Mouse (Mus musculus) embryonic fibroblast, embryonic 13.5 days (primary cell): ENCODE results near the gene Fcgr1. TPM values are rescaled to one million over a fixed set of nuclear protein-coding genes. Genes with fewer than 3 reads are reported as not detected.
"Not testable (repeated sequence)": the region's sequence is repeated elsewhere in the genome, so short reads cannot be mapped to it uniquely, and the experiment has no call there.

Source experiments
- H3K27ac ChIP-seq: 2 replicates; pipeline ENCODE4 v1.5.1; 2012; ENCODE audit warnings: low read length, control low read depth, inconsistent platforms; ENCODE audit not compliant: insufficient read depth
- H3K4me1 ChIP-seq: 2 replicates; pipeline ENCODE4 v1.6.1; 2011; ENCODE audit warnings: low read length; ENCODE audit not compliant: control insufficient read depth, insufficient read depth
- H3K4me3 ChIP-seq: 2 replicates; pipeline ENCODE4 v1.5.1; 2011; ENCODE audit warnings: mild to moderate bottlenecking, control low read depth, low read length; ENCODE audit not compliant: insufficient read depth
- CTCF ChIP-seq: IDR thresholded peaks from 2 replicates; pipeline ENCODE4 v1.5.1; 2011; ENCODE audit warnings: mild to moderate bottlenecking, control low read depth, low read length, moderate library complexity, borderline replicate concordance; ENCODE audit not compliant: insufficient read depth
- POLR2A ChIP-seq: IDR thresholded peaks from 2 replicates; pipeline ENCODE4 v1.6.1; 2011; ENCODE audit warnings: low read depth, mild to moderate bottlenecking, control low read depth, low read length, moderate library complexity
- polyA plus RNA-seq: library from polyadenylated mRNA; stranded (reverse); fragments of >200 nt; gene quantifications from 2 replicates; pipeline ENCODE4 v1.2.4, GENCODE M21; 2011; ENCODE audit warnings: low read depth; ENCODE audit not compliant: missing spikeins, insufficient read length

Gene Fcgr1
- polyA plus RNA-seq, 1 experiment: 0.61 TPM

DNA sequence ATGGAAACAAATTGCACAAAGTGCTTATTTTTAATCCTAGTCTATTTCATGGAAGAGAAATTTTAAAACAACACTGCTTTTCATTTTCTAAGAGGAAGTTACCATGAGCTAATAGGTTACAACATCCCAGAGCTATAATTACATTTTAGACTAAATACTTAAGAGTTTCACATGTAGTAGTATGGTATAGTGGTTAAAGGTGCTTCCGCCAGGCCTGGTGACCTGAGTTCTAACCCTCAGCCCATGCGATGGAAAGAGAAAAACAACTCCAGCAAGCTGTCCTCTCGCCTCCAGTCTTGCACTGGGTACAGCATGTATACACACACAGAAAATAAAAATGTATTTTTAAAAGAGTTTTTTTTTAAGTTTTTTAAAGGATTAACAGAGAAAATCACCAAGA, 42.0 kb downstream of the Fcgr1 start:
- TF ChIP-seq POLR2A (no peak), CTCF (no peak)
- H3K4me3 ChIP-seq: no peak overlapping the region
- H3K4me1 ChIP-seq: no peaks in the 10 kb centered on the region; the same call in none of the 2 replicates
- H3K27ac ChIP-seq: no peak overlapping the region

DNA sequence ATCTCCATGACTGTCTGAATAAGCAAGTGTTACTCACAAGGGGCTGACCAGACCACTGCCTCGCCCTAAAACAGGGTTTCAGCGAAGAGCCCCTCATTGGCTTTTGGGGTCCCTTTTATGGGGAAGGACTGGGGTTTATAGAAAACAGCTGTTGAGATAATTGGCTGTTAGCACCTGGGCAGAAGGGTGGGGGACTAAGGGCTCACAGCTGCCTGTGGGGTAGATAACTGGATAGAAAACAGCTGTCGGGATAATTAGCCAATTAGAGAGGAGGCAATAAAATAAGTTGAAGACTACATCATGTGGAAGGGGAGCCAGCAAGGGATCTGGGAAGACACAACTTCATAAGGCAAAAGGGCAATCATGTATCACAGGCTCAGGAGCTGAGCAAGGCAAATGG, 42.9 kb downstream of the Fcgr1 start:
- Histone ChIP-seq H3K4me1 (no peaks in the 10 kb centered on the region; the same call in 1 of the 2 replicates), H3K4me3 (no peak overlapping the region), H3K27ac (no peak overlapping the region)
- no peak for TF ChIP-seq CTCF
- TF ChIP-seq POLR2A: no peak

DNA sequence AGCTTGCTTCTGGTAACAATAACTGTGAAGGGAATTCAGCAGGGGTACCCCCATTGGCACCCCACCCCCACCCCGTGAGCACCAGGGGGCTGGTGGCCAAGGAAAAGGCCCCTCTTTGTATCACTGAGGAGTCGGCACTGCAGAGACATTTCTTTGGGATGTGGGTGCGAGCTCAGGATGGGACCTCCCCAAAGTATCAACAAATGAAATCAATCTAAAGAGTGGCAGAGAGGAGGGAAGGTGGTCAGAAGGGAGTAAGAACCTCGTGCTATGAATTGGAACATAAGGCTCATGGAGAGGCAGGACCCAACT, 44.8 kb downstream of the Fcgr1 start:
- H3K4me3 ChIP-seq: peak overlapping the region; percentile 5; the same call in 1 of the 2 replicates
- peaks cover 4% of the 10 kb centered on the region; the same call in 1 of the 2 replicates for H3K4me1 ChIP-seq
- H3K27ac ChIP-seq: no peak overlapping the region
- no peak for TF ChIP-seq POLR2A
- no peak for TF ChIP-seq CTCF

DNA sequence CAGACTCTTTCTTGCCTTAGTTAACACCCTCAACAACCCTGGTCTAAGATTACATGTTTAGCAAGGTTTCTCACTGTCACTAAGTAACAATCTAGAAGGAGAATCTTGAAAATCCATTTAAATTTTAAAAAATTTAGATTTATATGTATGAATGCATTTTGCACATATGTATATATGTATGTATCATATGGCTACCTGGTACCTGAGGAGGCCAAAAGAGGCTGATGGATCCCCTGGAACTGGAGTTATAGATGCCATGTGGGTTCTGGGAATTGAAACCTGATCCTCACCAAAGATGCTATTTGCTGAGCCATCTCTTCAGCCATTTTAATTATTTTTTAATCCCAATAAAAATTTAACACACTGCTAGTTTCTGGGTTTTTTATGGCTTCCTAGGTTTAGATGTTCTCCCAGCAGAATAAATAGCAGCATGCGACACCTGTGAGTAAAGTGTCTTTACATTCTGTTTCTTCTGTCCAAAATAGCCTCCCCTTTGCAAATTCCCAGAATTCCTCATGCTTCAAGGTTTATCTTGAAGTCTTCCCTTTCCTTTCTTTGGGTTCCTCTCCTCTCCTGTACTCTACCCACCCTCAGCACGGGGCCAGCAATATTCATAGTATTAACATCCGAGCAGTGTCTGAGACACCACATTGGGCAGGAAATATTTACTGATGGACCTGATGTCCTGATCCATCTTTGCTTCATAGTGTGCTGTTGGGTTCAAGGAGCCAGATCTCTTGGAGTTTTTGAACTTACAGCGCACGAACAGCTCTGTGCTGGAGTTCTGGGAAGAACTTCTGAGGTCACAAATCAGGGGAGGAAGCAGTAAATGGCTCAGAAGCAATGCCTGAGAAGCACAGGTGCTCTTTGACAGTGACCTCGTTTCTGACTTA, 45.4 kb downstream of the Fcgr1 start:
- peak overlapping the region; percentile 5 for H3K4me3 ChIP-seq
- H3K27ac ChIP-seq: no peak overlapping the region
- peaks cover 4% of the 10 kb centered on the region; the same call in 1 of the 2 replicates for H3K4me1 ChIP-seq
- no peak for TF ChIP-seq CTCF
- 0 out of 2 replicates have a peak, but pooled peaks have one; percentile 53 for TF ChIP-seq POLR2A

DNA sequence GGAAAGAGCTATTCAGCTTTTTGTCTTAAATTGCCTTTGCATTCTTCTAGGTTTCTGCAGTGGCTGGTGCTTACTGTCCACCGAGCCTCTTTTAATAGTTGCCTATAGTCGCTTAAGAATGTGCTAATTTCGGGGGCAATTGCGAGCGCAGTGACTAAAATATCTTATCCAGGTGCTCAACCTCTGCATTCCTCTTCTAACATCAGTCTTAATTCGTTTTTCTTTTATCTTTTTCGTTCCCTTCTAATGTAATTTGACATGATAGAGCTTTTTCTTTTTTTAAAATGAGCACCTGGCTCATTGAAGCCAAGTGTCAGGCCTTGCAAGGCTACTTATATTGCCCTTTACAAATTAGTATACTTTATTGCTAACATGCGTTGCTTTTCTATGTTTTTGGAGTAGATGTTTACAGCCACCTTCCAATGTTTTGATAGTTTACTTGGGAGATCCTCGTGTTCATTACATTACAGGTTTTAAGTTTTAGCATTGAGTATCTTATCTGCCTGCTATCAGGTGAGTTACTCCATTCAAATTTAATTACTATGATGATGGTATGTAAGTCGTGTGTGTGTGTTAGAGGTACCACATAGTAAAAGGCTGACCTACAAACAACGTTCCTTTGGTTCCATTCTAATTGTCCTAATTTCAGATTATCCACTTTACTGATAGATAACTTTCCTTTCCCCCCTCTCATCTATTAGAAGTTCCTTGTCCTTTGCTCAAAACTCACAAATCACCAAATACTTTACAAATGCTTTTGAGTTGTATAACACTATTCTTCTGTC, 46.2 kb downstream of the Fcgr1 start:
- H3K4me1 ChIP-seq: peaks cover 4% of the 10 kb centered on the region; the same call in 1 of the 2 replicates
- TF ChIP-seq POLR2A (peak; percentile 57), CTCF (no peak)
- H3K27ac ChIP-seq: peak overlapping the region; percentile 48; the same call in 1 of the 2 replicates
- peak overlapping the region; percentile 67 for H3K4me3 ChIP-seq

DNA sequence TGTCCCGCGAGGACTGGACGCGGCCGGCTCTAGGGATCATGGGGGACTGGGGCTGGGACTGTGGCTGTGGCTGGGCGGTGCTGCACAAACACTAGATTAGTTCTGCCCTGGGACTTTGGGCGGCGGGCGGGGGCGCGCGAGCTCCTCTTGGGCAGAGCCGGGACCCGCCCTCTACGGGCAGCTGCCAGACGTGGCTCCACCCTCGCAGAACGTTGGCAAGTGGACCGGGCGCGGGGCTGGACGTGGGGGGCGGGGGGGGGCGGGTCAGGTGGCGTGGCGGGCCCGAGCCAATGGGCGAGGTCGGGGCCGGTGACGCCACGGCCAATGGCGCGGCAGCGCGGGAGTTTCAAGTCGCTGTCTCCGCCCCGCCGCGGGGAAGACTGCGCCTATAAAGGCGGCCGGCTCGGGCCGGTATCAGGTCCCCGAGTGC, 47.3 kb downstream of the Fcgr1 start, which contains the start of gene Hist2h3c1:
Gene Hist2h3c1, plus strand, starts transcription at position 259 of the 430 bp plus-strand sequence.
- peak within 1 kb of the TSS; percentile 67 for H3K4me3 ChIP-seq
- not testable (repeated sequence) for H3K4me1 ChIP-seq

DNA sequence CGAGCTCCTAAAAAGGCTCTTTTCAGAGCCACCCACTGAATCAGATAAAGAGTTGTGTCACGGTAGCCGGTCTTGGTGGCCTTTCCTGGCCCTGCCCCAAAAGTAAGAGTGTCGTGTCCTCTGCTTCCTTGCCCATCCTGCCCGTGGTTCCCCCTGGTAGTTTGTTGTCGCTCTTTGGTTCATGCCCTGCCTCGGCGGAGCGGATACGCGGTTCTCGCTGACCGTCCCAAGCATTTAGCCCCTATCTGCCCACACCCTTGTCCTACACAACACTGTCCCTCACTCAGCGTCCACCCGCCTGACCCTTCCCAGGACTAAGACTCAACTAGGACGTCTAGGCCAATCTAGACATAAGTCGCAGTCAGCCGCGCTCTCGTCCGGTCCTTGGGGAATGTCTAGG, 47.8 kb downstream of the Fcgr1 start:
- H3K4me3 ChIP-seq: peak overlapping the region; percentile 32; the same call in 1 of the 2 replicates
- H3K4me1 ChIP-seq: not testable (repeated sequence)

More for the DNA sequence above, 47.3 kb downstream of the Fcgr1 start, which contains the start of gene Hist2h3c1:
- H3K27ac ChIP-seq: peak within 1 kb of the TSS; percentile 81

DNA sequence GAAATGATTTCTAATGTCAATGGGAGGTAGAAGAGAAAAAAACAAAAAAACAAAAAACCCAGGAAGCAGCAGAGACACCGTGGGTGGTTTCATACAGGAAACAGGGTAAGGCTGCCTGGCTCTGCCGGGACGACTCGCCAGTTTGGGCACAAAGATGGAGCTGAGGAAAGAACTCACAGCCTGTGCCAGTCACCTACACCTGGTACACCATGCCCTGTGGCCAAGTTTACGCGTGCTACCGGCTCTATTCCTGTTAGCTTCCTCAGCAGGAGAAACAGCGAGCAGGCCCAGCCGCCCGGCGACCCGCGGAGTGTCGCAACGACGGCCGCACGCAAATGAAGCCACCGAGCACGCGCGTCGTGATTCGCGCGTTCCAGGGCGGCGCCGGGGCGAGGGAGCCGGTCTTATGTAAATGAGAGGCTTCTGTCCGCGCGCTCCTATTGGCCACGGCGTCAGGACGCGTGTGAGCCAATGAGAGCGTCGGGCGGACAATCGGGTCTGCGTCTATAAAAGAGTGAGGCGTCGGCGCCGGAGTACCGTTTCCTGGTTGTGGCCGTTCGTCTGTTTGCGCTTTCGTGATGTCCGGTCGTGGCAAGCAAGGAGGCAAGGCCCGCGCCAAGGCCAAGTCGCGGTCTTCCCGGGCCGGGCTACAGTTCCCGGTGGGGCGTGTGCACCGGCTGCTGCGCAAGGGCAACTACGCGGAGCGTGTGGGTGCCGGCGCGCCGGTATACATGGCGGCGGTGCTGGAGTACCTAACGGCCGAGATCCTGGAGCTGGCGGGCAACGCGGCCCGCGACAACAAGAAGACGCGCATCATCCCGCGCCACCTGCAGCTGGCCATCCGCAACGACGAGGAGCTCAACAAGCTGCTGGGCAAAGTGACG, 48.5 kb downstream of the Fcgr1 start, which contains the start of gene Hist2h2aa1:
Gene Hist2h2aa1, plus strand, starts transcription at position 495 of the 884 bp plus-strand sequence.
- peak; percentile 65 for TF ChIP-seq POLR2A
- Histone ChIP-seq H3K27ac (peak within 1 kb of the TSS; percentile 93), H3K4me3 (peak within 1 kb of the TSS; percentile 49)
- H3K4me1 ChIP-seq: not testable (repeated sequence)

More for the DNA sequence above, 47.8 kb downstream of the Fcgr1 start:
- peak overlapping the region; percentile 81 for H3K27ac ChIP-seq
- peak; percentile 55 for TF ChIP-seq POLR2A

DNA sequence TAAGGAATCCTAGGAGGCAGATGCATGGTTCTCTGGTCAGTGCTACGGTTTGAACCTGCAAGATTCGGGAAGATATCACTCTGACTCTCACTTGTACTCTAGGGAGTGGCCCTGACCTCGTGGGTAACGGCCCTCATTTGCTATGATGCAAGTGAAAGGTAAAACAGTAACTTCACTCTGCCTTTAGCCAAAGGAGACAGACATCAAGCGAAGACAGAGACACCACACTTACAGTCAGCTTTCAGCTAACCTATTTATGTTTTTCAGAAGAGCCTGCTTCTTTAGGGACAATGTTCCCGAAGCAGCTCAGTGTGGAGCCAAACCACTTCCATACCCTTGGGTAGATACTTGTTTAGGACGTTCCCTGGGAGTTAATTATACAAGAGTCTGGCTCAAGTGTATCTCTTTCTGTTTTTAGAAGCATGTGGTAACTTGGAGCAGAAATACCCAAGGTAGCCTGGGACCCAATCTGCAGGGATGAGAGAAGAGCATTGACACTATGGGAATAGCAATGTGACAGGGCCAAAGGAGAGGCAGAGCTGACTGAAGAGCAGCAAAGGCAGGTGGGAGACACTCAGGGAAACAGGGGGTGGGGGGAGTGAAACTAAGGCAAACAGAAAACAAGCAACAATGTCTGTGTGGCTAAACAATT, 49.7 kb downstream of the Fcgr1 start:
- peaks cover 4% of the 10 kb centered on the region; the same call in 1 of the 2 replicates for H3K4me1 ChIP-seq
- peak overlapping the region; percentile 93; the same call in 1 of the 2 replicates for H3K27ac ChIP-seq
- no peak; the same call in 1 of the 2 replicates for TF ChIP-seq POLR2A
- no peak for TF ChIP-seq CTCF
- no peak overlapping the region for H3K4me3 ChIP-seq
